Mouse (Mus musculus): ENCODE data around the gene Rint1. TPM values are rescaled to one million over a fixed set of nuclear protein-coding genes. Genes with fewer than 3 reads are reported as not detected.
A peak's percentile ranks its signal among the peaks of the same experiment; 100 is the strongest.

Rint1 gene
- polyA plus RNA-seq (2015; fragmentation: Nextera tagmentation; extraction: Ambion mirVana): 30.2 and 30.3 TPM in 2 replicates

DNA sequence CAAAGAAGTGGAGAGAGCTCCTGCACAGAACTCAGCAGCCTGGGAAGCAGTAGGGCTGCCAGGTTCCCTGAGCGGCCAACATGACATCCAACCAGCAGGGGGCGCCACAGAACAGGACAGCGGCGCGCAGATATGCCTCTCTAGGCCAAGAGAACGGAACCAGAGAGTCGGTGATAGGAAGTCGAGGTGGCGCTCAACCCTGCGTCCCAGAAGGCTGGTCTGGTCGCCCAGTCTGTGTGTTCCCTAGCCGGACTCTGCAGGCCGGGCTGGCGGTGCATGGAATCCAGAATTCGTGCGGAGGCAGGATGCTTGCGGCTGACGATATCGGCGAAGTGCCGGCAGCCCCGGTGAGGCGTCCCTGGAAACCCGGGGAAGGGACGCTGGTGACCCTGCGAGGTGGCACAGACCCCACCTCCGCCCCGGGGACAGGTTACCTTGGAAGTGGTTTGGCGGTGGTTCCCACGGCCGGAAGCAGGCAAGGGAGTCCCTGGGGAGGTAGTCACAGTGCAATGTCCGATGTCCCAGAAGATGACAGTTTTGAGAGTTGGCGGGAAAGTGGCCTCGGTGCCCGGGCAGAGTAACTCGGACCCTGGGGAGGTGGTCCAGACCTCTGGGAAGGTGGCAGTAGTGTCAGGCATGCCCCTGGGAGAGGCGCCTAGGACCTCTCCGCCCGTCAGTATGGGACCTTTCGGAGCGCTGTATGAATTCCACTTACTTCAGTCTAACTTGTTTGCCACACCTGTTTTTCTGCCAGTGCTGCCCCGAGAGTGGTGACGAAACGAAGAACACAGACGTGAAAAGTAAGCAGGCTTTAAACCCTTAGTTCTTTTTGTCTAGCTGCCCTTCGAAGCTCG, at the start of gene Rint1:
Gene Rint1, plus strand, starts transcription at position 176 of the 854 bp plus-strand sequence.
- H3K36me3 ChIP-seq (ENCODE audit: control insufficient read depth, insufficient read depth, low read length): peaks cover 4% of the 10 kb centered on the region; the same call in 1 of the 2 replicates
- 3% methylated on average over 47 of the region's 47 CpGs for WGBS
- no peaks in the 10 kb centered on the region for H3K9me3 ChIP-seq (replicated peaks; ENCODE audit: control insufficient read depth, low read length, poor library complexity, severe bottlenecking)
- no peaks in the 10 kb centered on the region for H3K27me3 ChIP-seq (ENCODE audit: control insufficient read depth, insufficient read depth, low read depth, low read length)
- H3K4me2 ChIP-seq (ENCODE audit: low read length): peak within 1 kb of the TSS; percentile 96
- H3K4me1 ChIP-seq (ENCODE audit: control insufficient read depth, insufficient read depth, low read length): peaks cover 16% of the 10 kb centered on the region
- peak within 1 kb of the TSS; percentile 80 for H3K27ac ChIP-seq (ENCODE audit: low read length)
- H3K4me3 ChIP-seq (ENCODE audit: low read depth, low read length): peak within 1 kb of the TSS; percentile 96
- ATAC-seq: peak; percentile 89
- H3K9ac ChIP-seq (ENCODE audit: low read depth, low read length): peak within 1 kb of the TSS; percentile 97

GRCm38 (mm10) chr5:23743261-23743660, 44.2 kb upstream of the Rint1 start:
- H3K4me2 ChIP-seq (ENCODE audit: low read length): no peak overlapping the region
- H3K9me3 ChIP-seq (replicated peaks; ENCODE audit: control insufficient read depth, low read length, poor library complexity, severe bottlenecking): no peaks in the 10 kb centered on the region
- ATAC-seq: no peak
- H3K4me1 ChIP-seq (ENCODE audit: control insufficient read depth, insufficient read depth, low read length): no peaks in the 10 kb centered on the region
- WGBS: 94% methylated on average over 12 of the region's 12 CpGs
- H3K36me3 ChIP-seq (ENCODE audit: control insufficient read depth, insufficient read depth, low read length): peaks cover 33% of the 10 kb centered on the region
- H3K4me3 ChIP-seq (ENCODE audit: low read depth, low read length): no peak overlapping the region
- H3K27ac ChIP-seq (ENCODE audit: low read length): no peak overlapping the region
- H3K27me3 ChIP-seq (ENCODE audit: control insufficient read depth, insufficient read depth, low read depth, low read length): no peaks in the 10 kb centered on the region
- no peak overlapping the region for H3K9ac ChIP-seq (ENCODE audit: low read depth, low read length)

DNA sequence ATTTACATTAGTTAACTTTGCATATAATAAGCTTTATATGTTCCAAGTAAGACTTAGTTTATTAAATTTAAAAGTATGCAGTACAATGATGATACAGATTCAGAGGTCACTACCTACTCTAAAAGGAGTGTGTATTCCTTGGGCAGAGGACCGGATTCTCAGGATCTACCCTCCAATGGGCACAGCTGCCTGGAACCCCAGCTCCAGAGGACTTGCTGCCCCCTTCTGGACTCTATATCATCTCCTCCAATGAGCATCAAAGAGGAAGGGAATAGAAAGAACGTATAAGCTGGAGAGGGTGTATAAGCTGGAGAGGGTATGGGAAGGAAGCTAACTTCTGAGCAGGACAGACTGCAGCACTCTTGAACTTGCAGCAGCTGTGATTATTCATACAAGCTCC, 37.6 kb upstream of the Rint1 start:
- Histone ChIP-seq H3K4me3 (ENCODE audit: low read depth, low read length) (no peak overlapping the region), H3K27me3 (ENCODE audit: control insufficient read depth, insufficient read depth, low read depth, low read length) (no peaks in the 10 kb centered on the region), H3K4me2 (ENCODE audit: low read length) (no peak overlapping the region), H3K27ac (ENCODE audit: low read length) (no peak overlapping the region), H3K4me1 (ENCODE audit: control insufficient read depth, insufficient read depth, low read length) (no peaks in the 10 kb centered on the region), H3K36me3 (ENCODE audit: control insufficient read depth, insufficient read depth, low read length) (peaks cover 20% of the 10 kb centered on the region), H3K9me3 (replicated peaks; ENCODE audit: control insufficient read depth, low read length, poor library complexity, severe bottlenecking) (no peaks in the 10 kb centered on the region), H3K9ac (ENCODE audit: low read depth, low read length) (no peak overlapping the region)
- WGBS: 52% methylated on average over 2 of the region's 2 CpGs
- ATAC-seq: no peak

GRCm38 (mm10) chr5:23755591-23755990, 31.9 kb upstream of the Rint1 start:
- no peak overlapping the region for H3K9ac ChIP-seq (ENCODE audit: low read depth, low read length)
- no peaks in the 10 kb centered on the region for H3K4me1 ChIP-seq (ENCODE audit: control insufficient read depth, insufficient read depth, low read length)
- H3K27ac ChIP-seq (ENCODE audit: low read length): no peak overlapping the region
- peaks cover 18% of the 10 kb centered on the region for H3K36me3 ChIP-seq (ENCODE audit: control insufficient read depth, insufficient read depth, low read length)
- H3K4me3 ChIP-seq (ENCODE audit: low read depth, low read length): no peak overlapping the region
- 97% methylated on average over 9 of the region's 9 CpGs for WGBS
- H3K4me2 ChIP-seq (ENCODE audit: low read length): no peak overlapping the region
- no peaks in the 10 kb centered on the region for H3K27me3 ChIP-seq (ENCODE audit: control insufficient read depth, insufficient read depth, low read depth, low read length)
- no peak for ATAC-seq
- 0 out of 2 replicates have a peak, but pooled peaks cover 2% of the 10 kb centered on the region for H3K9me3 ChIP-seq (replicated peaks; ENCODE audit: control insufficient read depth, low read length, poor library complexity, severe bottlenecking)

DNA sequence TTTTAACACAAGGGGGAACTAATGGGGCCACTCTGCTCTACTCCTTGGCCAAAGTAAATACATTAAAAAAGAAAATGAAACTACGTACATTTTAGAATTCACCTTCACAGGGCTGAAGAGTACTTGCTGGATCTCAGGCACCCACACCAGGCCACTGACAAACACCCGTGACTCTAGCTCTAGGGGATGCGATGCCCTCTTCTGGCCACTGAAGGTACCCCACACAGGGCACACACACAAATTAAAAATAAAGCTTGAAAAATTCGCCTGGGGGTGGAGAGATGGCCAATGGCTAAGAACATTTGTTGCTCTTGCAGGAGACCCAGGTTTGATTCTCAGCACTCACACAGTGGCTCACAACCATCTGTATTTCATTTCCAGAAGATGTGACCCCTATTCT, 31.1 kb upstream of the Rint1 start:
- ATAC-seq: no peak
- WGBS: 98% methylated on average over 4 of the region's 4 CpGs

DNA sequence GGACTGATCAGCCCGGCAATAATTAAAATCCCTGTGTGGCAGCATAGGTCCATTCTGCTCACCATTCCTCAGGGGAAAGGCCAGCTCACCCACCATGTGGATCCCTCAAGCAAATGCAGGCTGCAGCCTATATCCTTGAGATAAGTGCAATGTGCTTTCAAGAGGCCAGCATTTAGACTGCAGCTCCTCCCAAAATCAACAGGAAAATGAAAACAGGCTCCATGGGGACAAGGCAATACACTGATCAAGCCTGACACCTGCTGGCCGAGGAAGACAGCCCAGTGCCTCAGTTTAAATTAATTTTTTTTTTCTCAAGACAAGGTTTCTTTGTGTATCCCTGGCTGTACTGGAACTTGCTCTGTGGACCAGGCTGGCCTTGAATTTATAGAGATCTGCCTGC, 28.9 kb upstream of the Rint1 start:
- H3K4me2 ChIP-seq (ENCODE audit: low read length): no peak overlapping the region
- peak; percentile 58; the same call in 1 of the 2 replicates for ATAC-seq
- H3K9ac ChIP-seq (ENCODE audit: low read depth, low read length): no peak overlapping the region
- H3K9me3 ChIP-seq (replicated peaks; ENCODE audit: control insufficient read depth, low read length, poor library complexity, severe bottlenecking): 0 out of 2 replicates have a peak, but pooled peaks cover 2% of the 10 kb centered on the region
- H3K27me3 ChIP-seq (ENCODE audit: control insufficient read depth, insufficient read depth, low read depth, low read length): no peaks in the 10 kb centered on the region
- WGBS: 51% methylated on average over 2 of the region's 2 CpGs
- H3K36me3 ChIP-seq (ENCODE audit: control insufficient read depth, insufficient read depth, low read length): peaks cover 13% of the 10 kb centered on the region
- H3K4me3 ChIP-seq (ENCODE audit: low read depth, low read length): no peak overlapping the region
- no peak overlapping the region for H3K27ac ChIP-seq (ENCODE audit: low read length)
- no peaks in the 10 kb centered on the region for H3K4me1 ChIP-seq (ENCODE audit: control insufficient read depth, insufficient read depth, low read length)

More for the DNA sequence above, 31.1 kb upstream of the Rint1 start:
- no peaks in the 10 kb centered on the region for H3K4me1 ChIP-seq (ENCODE audit: control insufficient read depth, insufficient read depth, low read length)
- no peak overlapping the region for H3K4me3 ChIP-seq (ENCODE audit: low read depth, low read length)
- H3K4me2 ChIP-seq (ENCODE audit: low read length): no peak overlapping the region
- 0 out of 2 replicates have a peak, but pooled peaks cover 2% of the 10 kb centered on the region for H3K9me3 ChIP-seq (replicated peaks; ENCODE audit: control insufficient read depth, low read length, poor library complexity, severe bottlenecking)
- H3K27me3 ChIP-seq (ENCODE audit: control insufficient read depth, insufficient read depth, low read depth, low read length): no peaks in the 10 kb centered on the region
- no peak overlapping the region for H3K27ac ChIP-seq (ENCODE audit: low read length)
- peaks cover 13% of the 10 kb centered on the region for H3K36me3 ChIP-seq (ENCODE audit: control insufficient read depth, insufficient read depth, low read length)
- H3K9ac ChIP-seq (ENCODE audit: low read depth, low read length): no peak overlapping the region

DNA sequence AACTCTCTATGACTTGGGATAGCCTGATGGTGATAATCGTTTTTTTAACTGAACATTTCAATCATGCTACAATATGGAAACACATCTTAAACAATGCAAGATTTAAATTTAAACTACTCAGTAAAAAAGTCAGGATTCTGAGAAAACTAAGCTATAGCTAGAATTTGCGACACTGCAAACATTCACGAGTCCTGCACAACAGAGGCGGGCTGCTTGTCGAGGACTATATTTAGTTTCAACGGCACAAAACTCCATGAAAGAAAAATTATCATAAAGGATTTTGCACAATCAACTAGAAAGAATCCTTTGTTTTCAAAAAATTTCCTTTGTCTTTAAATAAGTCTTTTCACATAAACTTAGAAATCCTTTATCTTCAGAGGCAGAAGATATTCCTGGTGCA, 25.0 kb upstream of the Rint1 start:
- Histone ChIP-seq H3K27me3 (ENCODE audit: control insufficient read depth, insufficient read depth, low read depth, low read length) (no peaks in the 10 kb centered on the region), H3K4me3 (ENCODE audit: low read depth, low read length) (no peak overlapping the region), H3K9me3 (replicated peaks; ENCODE audit: control insufficient read depth, low read length, poor library complexity, severe bottlenecking) (no peaks in the 10 kb centered on the region), H3K9ac (ENCODE audit: low read depth, low read length) (no peak overlapping the region), H3K4me2 (ENCODE audit: low read length) (no peak overlapping the region), H3K4me1 (ENCODE audit: control insufficient read depth, insufficient read depth, low read length) (no peaks in the 10 kb centered on the region), H3K27ac (ENCODE audit: low read length) (no peak overlapping the region), H3K36me3 (ENCODE audit: control insufficient read depth, insufficient read depth, low read length) (peaks cover 16% of the 10 kb centered on the region)
- ATAC-seq: no peak
- 94% methylated on average over 6 of the region's 6 CpGs for WGBS

GRCm38 (mm10) chr5:23764557-23764956, 23.0 kb upstream of the Rint1 start:
- no peaks in the 10 kb centered on the region for H3K27me3 ChIP-seq (ENCODE audit: control insufficient read depth, insufficient read depth, low read depth, low read length)
- no peak overlapping the region for H3K9ac ChIP-seq (ENCODE audit: low read depth, low read length)
- no peak overlapping the region for H3K4me2 ChIP-seq (ENCODE audit: low read length)
- ATAC-seq: no peak
- H3K27ac ChIP-seq (ENCODE audit: low read length): no peak overlapping the region
- H3K9me3 ChIP-seq (replicated peaks; ENCODE audit: control insufficient read depth, low read length, poor library complexity, severe bottlenecking): no peaks in the 10 kb centered on the region
- H3K4me1 ChIP-seq (ENCODE audit: control insufficient read depth, insufficient read depth, low read length): no peaks in the 10 kb centered on the region
- H3K36me3 ChIP-seq (ENCODE audit: control insufficient read depth, insufficient read depth, low read length): peaks cover 20% of the 10 kb centered on the region
- WGBS: 95% methylated on average over 5 of the region's 5 CpGs
- no peak overlapping the region for H3K4me3 ChIP-seq (ENCODE audit: low read depth, low read length)

GRCm38 (mm10) chr5:23771105-23771504, 16.4 kb upstream of the Rint1 start:
- H3K27ac ChIP-seq (ENCODE audit: low read length): no peak overlapping the region
- H3K9me3 ChIP-seq (replicated peaks; ENCODE audit: control insufficient read depth, low read length, poor library complexity, severe bottlenecking): no peaks in the 10 kb centered on the region
- H3K4me3 ChIP-seq (ENCODE audit: low read depth, low read length): no peak overlapping the region
- no peak for ATAC-seq
- WGBS: 56% methylated on average over 8 of the region's 8 CpGs
- no peak overlapping the region for H3K4me2 ChIP-seq (ENCODE audit: low read length)
- H3K9ac ChIP-seq (ENCODE audit: low read depth, low read length): no peak overlapping the region
- peaks cover 15% of the 10 kb centered on the region; the same call in 1 of the 2 replicates for H3K36me3 ChIP-seq (ENCODE audit: control insufficient read depth, insufficient read depth, low read length)
- H3K4me1 ChIP-seq (ENCODE audit: control insufficient read depth, insufficient read depth, low read length): no peaks in the 10 kb centered on the region
- no peaks in the 10 kb centered on the region for H3K27me3 ChIP-seq (ENCODE audit: control insufficient read depth, insufficient read depth, low read depth, low read length)
